Mouse (Mus musculus) urinary bladder, adult 2 months (tissue): Measurements from ENCODE around the gene Gm16513. TPM values are rescaled to one million over a fixed set of nuclear protein-coding genes. Genes with fewer than 3 reads are reported as not detected.
"Not testable (repeated sequence)": the region's sequence is repeated elsewhere in the genome, so short reads cannot be mapped to it uniquely, and the experiment has no call there.

Source experiments
- DNase-seq: peaks from one replicate; pipeline ENCODE4 v3.0.0; 2022; ENCODE audit warnings: low spot score
- polyA plus RNA-seq: library from polyadenylated mRNA; depleted of rRNA; stranded (reverse); fragments of >200 nt; gene quantifications from 2 replicates; pipeline ENCODE4 v1.2.3, GENCODE M21; 2012; rRNA removed

The Gm16513 gene
- polyA plus RNA-seq = not detected in 2 replicates

DNA sequence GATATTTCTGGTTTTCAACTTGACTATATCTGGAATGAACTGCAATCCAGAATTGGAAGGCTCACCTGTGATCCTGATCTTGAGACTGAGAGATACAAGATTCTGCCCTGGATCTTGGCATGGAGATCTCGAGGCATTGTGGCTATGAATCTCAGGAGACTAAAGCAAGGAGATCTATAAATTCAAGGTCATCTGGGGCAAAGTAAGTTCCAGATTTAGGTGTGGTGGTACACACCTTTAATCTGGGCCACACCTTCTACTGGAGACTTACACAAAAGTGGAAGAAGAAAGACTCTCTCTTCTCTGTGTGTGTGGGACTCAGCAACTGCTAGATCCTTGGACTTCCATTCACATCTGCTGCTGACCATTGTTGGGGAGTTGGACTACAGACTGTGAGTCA lies at the start of gene Gm16513:
Gm16513 (plus strand) TSS at position 301 of the 400 bp plus-strand sequence.
- not testable (repeated sequence) for DNase-seq

Other genes with a start within 250 kb of the Gm16513 start
- gene Gm6367, start 194.0 kb upstream of the Gm16513 start, polyA plus RNA-seq = not detected in 2 replicates
- gene Gm7942, start 75.7 kb upstream of the Gm16513 start, polyA plus RNA-seq = not detected in 2 replicates
- not detected in 2 replicates for gene Gm10424, start 90.1 kb downstream of the Gm16513 start, polyA plus RNA-seq
- gene Gm3259, start 123.3 kb downstream of the Gm16513 start, polyA plus RNA-seq = not detected in 2 replicates